Mouse (Mus musculus) kidney, adult 2 months (tissue): Measurements from ENCODE around the gene Zdhhc14.

ENCODE experiments used
- CTCF ChIP-seq: fragments of 200-500 bp; conservative IDR thresholded peaks from 2 replicates; pipeline ENCODE4 v1.5.1; 2011; ENCODE audit warnings: low read depth, mild to moderate bottlenecking, control low read depth, low read length, moderate library complexity, mixed read lengths; ENCODE audit not compliant: insufficient read depth, insufficient read length
- POLR2A ChIP-seq: fragments of 200-500 bp; IDR thresholded peaks from one replicate; pipeline ENCODE4 v1.6.1; 2011; ENCODE audit warnings: low read depth, low read length, control low read depth

DNA sequence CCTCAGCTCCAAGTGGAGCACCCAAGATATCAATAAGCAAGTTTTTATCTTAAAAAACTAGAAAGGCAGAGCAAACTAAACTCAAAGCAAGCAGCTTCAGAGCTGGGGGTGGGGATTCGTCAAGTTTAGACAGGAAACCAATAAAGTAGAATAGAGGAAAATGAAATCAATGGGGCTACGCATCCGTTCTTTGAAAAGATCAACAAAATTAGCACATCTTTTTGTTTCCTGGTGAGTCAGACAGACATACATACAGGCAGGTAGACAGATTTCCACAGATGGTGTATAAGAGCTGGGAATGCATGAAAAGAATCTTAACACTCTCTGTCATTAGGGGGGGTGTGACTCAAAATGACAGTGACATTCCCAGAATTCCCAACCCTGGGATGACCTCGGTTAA lies 159.2 kb downstream of the Zdhhc14 start:
- TF ChIP-seq CTCF (no peak), POLR2A (no peak)
